ENCODE assay signal across 8 mouse cellular contexts in genomic region chr6:101266787-101267186, GRCm38 (mm10).
DNase-seq lines count a peak whose midpoint lies in the region; ATAC-seq lines count a peak whose summit lies in the region.

No protein-coding gene starts in this region.

- H3K27me3 ChIP-seq in hindbrain, embryonic 13.5 days: peaks cover 25% of the 10 kb centered on the region

- no peak overlapping the region for H3K27ac ChIP-seq in hindbrain, embryonic 13.5 days

- H3K4me1 ChIP-seq in hindbrain, embryonic 13.5 days (replicated peaks): peaks cover 48% of the 10 kb centered on the region

- H3K4me2 ChIP-seq in hindbrain, embryonic 13.5 days: no peak overlapping the region

- ATAC-seq in hindbrain, embryonic 13.5 days (ENCODE audit: low FRiP score): peak; percentile 62
- ATAC-seq in megakaryocyte, adult 5-6 weeks (ENCODE audit: poor library complexity, severe bottlenecking): peak; percentile 59
- no peak for ATAC-seq in inflammation-experienced regulatory T-cells, adult 6 months

- no peaks in the 10 kb centered on the region for H3K36me3 ChIP-seq in hindbrain, embryonic 13.5 days

- peak; percentile 93 for DNase-seq in adipocyte (ENCODE audit: low spot score)
- peak; percentile 32 for DNase-seq in cerebellum, postnatal 36 days
- DNase-seq in frontal cortex, postnatal 36 days (ENCODE audit: low spot score in 2 of 2): peak; percentile 73 to 84
- DNase-seq in layer of hippocampus, postnatal 14 days (ENCODE audit: low spot score in 2 of 2): peak; percentile 61 to 84
- peak; percentile 73 for DNase-seq in skeletal muscle tissue, adult 2 months (ENCODE audit: low read depth, low spot score)

- H3K4me3 ChIP-seq in hindbrain, embryonic 13.5 days: no peak overlapping the region

- 25% methylated on average over 1 of the region's 1 CpGs for WGBS in hindbrain, embryonic 13.5 days

- H3K9me3 ChIP-seq in hindbrain, embryonic 13.5 days: no peaks in the 10 kb centered on the region

- no peak overlapping the region for H3K9ac ChIP-seq in hindbrain, embryonic 13.5 days

Comparison
In these comparisons a context has a peak if more than half of its experiments do, and no peak if none do; other contexts are left out.
1. DNase-seq: peak in every context shown above with its lines; median percentile 93 in adipocyte; 78 in frontal cortex, postnatal 36 days; 73 in skeletal muscle tissue, adult 2 months; 72 in layer of hippocampus, postnatal 14 days; 32 in cerebellum, postnatal 36 days.